Mouse (Mus musculus): ENCODE data around the gene Gm49711. TPM values are rescaled to one million over a fixed set of nuclear protein-coding genes. Genes with fewer than 3 reads are reported as not detected.

Gm49711 gene
- polyA plus RNA-seq, 1 experiment from 2014 or later = 0.15 TPM

GRCm38 (mm10) chr16:92228332-92228919 lies 170.3 kb downstream of the Gm49711 start:
- Histone ChIP-seq H3K9ac (no peak overlapping the region), H3K4me2 (no peak overlapping the region), H3K4me1 (replicated peaks) (no peaks in the 10 kb centered on the region), H3K27me3 (replicated peaks) (no peaks in the 10 kb centered on the region), H3K4me3 (no peak overlapping the region), H3K27ac (ENCODE audit: poor library complexity, severe bottlenecking) (no peak overlapping the region), H3K9me3 (replicated peaks) (peaks cover 3% of the 10 kb centered on the region; the same call in 1 of the 2 replicates), H3K36me3 (no peaks in the 10 kb centered on the region)
- 73% methylated on average over 7 of the region's 7 CpGs for WGBS
- no peak for ATAC-seq (ENCODE audit: insufficient number of reproducible peaks, low FRiP score)

GRCm38 (mm10) chr16:92230476-92230931 lies 172.4 kb downstream of the Gm49711 start:
- H3K36me3 ChIP-seq = no peaks in the 10 kb centered on the region
- H3K4me2 ChIP-seq = no peak overlapping the region
- WGBS = 79% methylated on average over 6 of the region's 6 CpGs
- H3K9me3 ChIP-seq (replicated peaks) = peaks cover 3% of the 10 kb centered on the region; the same call in 1 of the 2 replicates
- H3K4me3 ChIP-seq = no peak overlapping the region
- no peak overlapping the region for H3K9ac ChIP-seq
- no peak for ATAC-seq (ENCODE audit: insufficient number of reproducible peaks, low FRiP score)
- no peak overlapping the region for H3K27ac ChIP-seq (ENCODE audit: poor library complexity, severe bottlenecking)
- no peaks in the 10 kb centered on the region for H3K27me3 ChIP-seq (replicated peaks)
- peaks cover 16% of the 10 kb centered on the region for H3K4me1 ChIP-seq (replicated peaks)

GRCm38 (mm10) chr16:92234530-92234929 lies 176.4 kb downstream of the Gm49711 start:
- H3K9ac ChIP-seq = no peak overlapping the region
- H3K4me2 ChIP-seq = 0 out of 2 replicates have a peak overlapping the region, but pooled peaks have one; percentile 5
- no peak overlapping the region for H3K27ac ChIP-seq (ENCODE audit: poor library complexity, severe bottlenecking)
- no peak for ATAC-seq (ENCODE audit: insufficient number of reproducible peaks, low FRiP score)
- peaks cover 3% of the 10 kb centered on the region; the same call in 1 of the 2 replicates for H3K9me3 ChIP-seq (replicated peaks)
- H3K27me3 ChIP-seq (replicated peaks) = no peaks in the 10 kb centered on the region
- 14% methylated on average over 5 of the region's 5 CpGs for WGBS
- no peak overlapping the region for H3K4me3 ChIP-seq
- H3K36me3 ChIP-seq = no peaks in the 10 kb centered on the region
- peaks cover 16% of the 10 kb centered on the region for H3K4me1 ChIP-seq (replicated peaks)

GRCm38 (mm10) chr16:92235222-92235621 lies 177.1 kb downstream of the Gm49711 start:
- H3K36me3 ChIP-seq = no peaks in the 10 kb centered on the region
- WGBS = 52% methylated on average over 9 of the region's 9 CpGs
- no peaks in the 10 kb centered on the region for H3K27me3 ChIP-seq (replicated peaks)
- no peak overlapping the region for H3K27ac ChIP-seq (ENCODE audit: poor library complexity, severe bottlenecking)
- peaks cover 3% of the 10 kb centered on the region; the same call in 1 of the 2 replicates for H3K9me3 ChIP-seq (replicated peaks)
- no peak for ATAC-seq (ENCODE audit: insufficient number of reproducible peaks, low FRiP score)
- H3K9ac ChIP-seq = no peak overlapping the region
- peaks cover 16% of the 10 kb centered on the region for H3K4me1 ChIP-seq (replicated peaks)
- H3K4me2 ChIP-seq = no peak overlapping the region
- no peak overlapping the region for H3K4me3 ChIP-seq

Other genes with a start within 250 kb of the Gm49711 start
- 112 and 118 TPM in 2 replicates for gene Mrps6, start within 50 bp of the Gm49711 start, polyA plus RNA-seq (2016; fragmentation: Nextera tagmentation; extraction: Ambion mirVana)
- gene Slc5a3, start within 50 bp of the Gm49711 start, polyA plus RNA-seq (2016; fragmentation: Nextera tagmentation; extraction: Ambion mirVana) = 5.9 and 6.4 TPM in 2 replicates
- 2.0 and 2.1 TPM in 2 replicates for gene Kcne2, start 234.1 kb downstream of the Gm49711 start, polyA plus RNA-seq (2016; fragmentation: Nextera tagmentation; extraction: Ambion mirVana)
- 121 and 124 TPM in 2 replicates for gene Smim11, start 243.0 kb downstream of the Gm49711 start, polyA plus RNA-seq (2016; fragmentation: Nextera tagmentation; extraction: Ambion mirVana)